Mouse (Mus musculus): ENCODE data around the gene Drg2.

The Drg2 gene

GRCm38 (mm10) chr11:60470743-60471142 is 16.4 kb downstream of the Drg2 start:
- no peak for DNase-seq

GRCm38 (mm10) chr11:60474534-60474933 is 20.1 kb downstream of the Drg2 start:
- DNase-seq: no peak

- DNase-seq: no peak
Measured at GRCm38 (mm10) chr11:60475668-60476362, 21.4 kb downstream of the Drg2 start.

GRCm38 (mm10) chr11:60478121-60478520 is 23.7 kb downstream of the Drg2 start:
- DNase-seq: no peak

GRCm38 (mm10) chr11:60486267-60486666 is 31.9 kb downstream of the Drg2 start:
- no peak for DNase-seq

GRCm38 (mm10) chr11:60492726-60493125 is 38.3 kb downstream of the Drg2 start:
- DNase-seq: no peak

GRCm38 (mm10) chr11:60495692-60496091 is 41.3 kb downstream of the Drg2 start:
- no peak for DNase-seq

GRCm38 (mm10) chr11:60507281-60507680 is 52.9 kb downstream of the Drg2 start:
- DNase-seq: no peak

- DNase-seq: no peak
Measured at GRCm38 (mm10) chr11:60508950-60509349, 54.6 kb downstream of the Drg2 start.

GRCm38 (mm10) chr11:60509500-60509899 is 55.1 kb downstream of the Drg2 start:
- no peak for DNase-seq

GRCm38 (mm10) chr11:60511893-60512292 is 57.5 kb downstream of the Drg2 start:
- DNase-seq: no peak

- no peak for DNase-seq
Measured at GRCm38 (mm10) chr11:60512520-60512919, 58.1 kb downstream of the Drg2 start.

- DNase-seq: no peak
Measured at GRCm38 (mm10) chr11:60514941-60515340, 60.5 kb downstream of the Drg2 start.

- peak; percentile 27 for DNase-seq
Measured at GRCm38 (mm10) chr11:60518305-60518704, 63.9 kb downstream of the Drg2 start.

Data from kidney, adult 11 months (tissue).